Mouse (Mus musculus): ENCODE measurements around the gene Dennd5a. TPM values are rescaled to one million over a fixed set of nuclear protein-coding genes. Genes with fewer than 3 reads are reported as not detected.

Dennd5a gene
- polyA plus RNA-seq, 1 experiment from 2014 or later: 58.3 TPM

GRCm38 (mm10) chr7:109849750-109850434 is 110.4 kb downstream of the Dennd5a start:
- WGBS: 48% methylated on average over 8 of the region's 8 CpGs

GRCm38 (mm10) chr7:109848867-109849733 is 111.2 kb downstream of the Dennd5a start:
- H3K9ac ChIP-seq (ENCODE audit: low read depth, low read length): no peak overlapping the region
- no peak overlapping the region for H3K27ac ChIP-seq (replicated peaks; ENCODE audit: low read depth, low read length)
- ATAC-seq (ENCODE audit: low read depth): no peak
- DNase-seq (ENCODE audit: low spot score): no peak
- no peaks in the 10 kb centered on the region for H3K4me1 ChIP-seq (ENCODE audit: control insufficient read depth, insufficient read depth, low read length)
- no peak overlapping the region for H3K4me2 ChIP-seq (ENCODE audit: low read depth, low read length)
- H3K36me3 ChIP-seq (ENCODE audit: control insufficient read depth, insufficient read depth, low read length): no peaks in the 10 kb centered on the region
- no peaks in the 10 kb centered on the region for H3K27me3 ChIP-seq (replicated peaks; ENCODE audit: control insufficient read depth, insufficient read depth, low read length)
- no peaks in the 10 kb centered on the region for H3K9me3 ChIP-seq (ENCODE audit: control insufficient read depth, low read length)
- H3K4me3 ChIP-seq (ENCODE audit: low read depth, low read length): no peak overlapping the region
- WGBS: 48% methylated on average over 11 of the region's 11 CpGs

More at GRCm38 (mm10) chr7:109849750-109850434, 110.4 kb downstream of the Dennd5a start:
- no peaks in the 10 kb centered on the region for H3K36me3 ChIP-seq (ENCODE audit: control insufficient read depth, insufficient read depth, low read length)
- no peaks in the 10 kb centered on the region for H3K27me3 ChIP-seq (replicated peaks; ENCODE audit: control insufficient read depth, insufficient read depth, low read length)
- no peak overlapping the region for H3K4me3 ChIP-seq (ENCODE audit: low read depth, low read length)
- H3K9ac ChIP-seq (ENCODE audit: low read depth, low read length): no peak overlapping the region
- no peaks in the 10 kb centered on the region for H3K9me3 ChIP-seq (ENCODE audit: control insufficient read depth, low read length)
- DNase-seq (ENCODE audit: low spot score) (no peak), ATAC-seq (ENCODE audit: low read depth) (no peak)
- no peak overlapping the region for H3K27ac ChIP-seq (replicated peaks; ENCODE audit: low read depth, low read length)
- H3K4me1 ChIP-seq (ENCODE audit: control insufficient read depth, insufficient read depth, low read length): no peaks in the 10 kb centered on the region
- H3K4me2 ChIP-seq (ENCODE audit: low read depth, low read length): no peak overlapping the region

- H3K36me3 ChIP-seq (ENCODE audit: control insufficient read depth, insufficient read depth, low read length): no peaks in the 10 kb centered on the region
Measured at GRCm38 (mm10) chr7:109844100-109844499, 116.2 kb downstream of the Dennd5a start.

More at GRCm38 (mm10) chr7:109844100-109844499, 116.2 kb downstream of the Dennd5a start:
- Histone ChIP-seq H3K9me3 (ENCODE audit: control insufficient read depth, low read length) (no peaks in the 10 kb centered on the region), H3K4me1 (ENCODE audit: control insufficient read depth, insufficient read depth, low read length) (no peaks in the 10 kb centered on the region), H3K27ac (replicated peaks; ENCODE audit: low read depth, low read length) (no peak overlapping the region), H3K27me3 (replicated peaks; ENCODE audit: control insufficient read depth, insufficient read depth, low read length) (no peaks in the 10 kb centered on the region), H3K4me2 (ENCODE audit: low read depth, low read length) (no peak overlapping the region), H3K9ac (ENCODE audit: low read depth, low read length) (no peak overlapping the region), H3K4me3 (ENCODE audit: low read depth, low read length) (no peak overlapping the region)
- no peak for DNase-seq (ENCODE audit: low spot score)
- 73% methylated on average over 6 of the region's 6 CpGs for WGBS
- no peak for ATAC-seq (ENCODE audit: low read depth)

Other genes starting within 250 kb of the Dennd5a start
- 1.1 and 4.6 TPM in 2 replicates for gene BC051019, start 236.6 kb downstream of the Dennd5a start, polyA plus RNA-seq (2014; fragmentation: Nextera tagmentation; extraction: Ambion mirVana)
- 0.42 TPM in 1 of 2 replicates, not detected in the other for gene Ascl3, start 228.7 kb downstream of the Dennd5a start, polyA plus RNA-seq (2014; fragmentation: Nextera tagmentation; extraction: Ambion mirVana)
- 71.2 and 73.6 TPM in 2 replicates for gene Tmem9b, start 207.6 kb downstream of the Dennd5a start, polyA plus RNA-seq (2014; fragmentation: Nextera tagmentation; extraction: Ambion mirVana)
- gene Nrip3, start 178.4 kb downstream of the Dennd5a start, polyA plus RNA-seq (2014; fragmentation: Nextera tagmentation; extraction: Ambion mirVana): 1.8 and 1.9 TPM in 2 replicates
- 5.2 and 7.7 TPM in 2 replicates for gene Scube2, start 94.8 kb downstream of the Dennd5a start, polyA plus RNA-seq (2014; fragmentation: Nextera tagmentation; extraction: Ambion mirVana)
- gene Tmem41b, start 26.5 kb upstream of the Dennd5a start, polyA plus RNA-seq (2014; fragmentation: Nextera tagmentation; extraction: Ambion mirVana): 67.6 and 70.6 TPM in 2 replicates
- gene Ipo7, start 57.8 kb upstream of the Dennd5a start, polyA plus RNA-seq (2014; fragmentation: Nextera tagmentation; extraction: Ambion mirVana): 20.7 and 22.9 TPM in 2 replicates
- 15.7 and 16.3 TPM in 2 replicates for gene Zfp143, start 100.7 kb upstream of the Dennd5a start, polyA plus RNA-seq (2014; fragmentation: Nextera tagmentation; extraction: Ambion mirVana)
- 23.6 TPM in 2 replicates for gene Wee1, start 161.6 kb upstream of the Dennd5a start, polyA plus RNA-seq (2014; fragmentation: Nextera tagmentation; extraction: Ambion mirVana)